Mouse (Mus musculus) large intestine, adult 2 months (tissue): Measurements from ENCODE around the gene Knstrn. TPM values are rescaled to one million over a fixed set of nuclear protein-coding genes. Genes with fewer than 3 reads are reported as not detected.

ENCODE experiments used
- DNase-seq: peaks from one replicate; pipeline ENCODE4 v3.0.0-alpha.2; 2012; ENCODE audit warnings: low read depth, low spot score
- WGBS: fragments of 180-500 bp; shearing (Covaris S2); methylation state at CpG from one replicate; pipeline ENCODE4 v1.1.7; 2018; 5-methylcytosine and 5-hydroxymethylcytosine counted together
- polyA plus RNA-seq: library from polyadenylated mRNA; depleted of rRNA; stranded (reverse); fragments of >200 nt; gene quantifications from 2 replicates; pipeline ENCODE4 v1.2.3, GENCODE M21; 2012; rRNA removed

Gene Knstrn
- polyA plus RNA-seq, 1 experiment, result 15.6 TPM

DNA sequence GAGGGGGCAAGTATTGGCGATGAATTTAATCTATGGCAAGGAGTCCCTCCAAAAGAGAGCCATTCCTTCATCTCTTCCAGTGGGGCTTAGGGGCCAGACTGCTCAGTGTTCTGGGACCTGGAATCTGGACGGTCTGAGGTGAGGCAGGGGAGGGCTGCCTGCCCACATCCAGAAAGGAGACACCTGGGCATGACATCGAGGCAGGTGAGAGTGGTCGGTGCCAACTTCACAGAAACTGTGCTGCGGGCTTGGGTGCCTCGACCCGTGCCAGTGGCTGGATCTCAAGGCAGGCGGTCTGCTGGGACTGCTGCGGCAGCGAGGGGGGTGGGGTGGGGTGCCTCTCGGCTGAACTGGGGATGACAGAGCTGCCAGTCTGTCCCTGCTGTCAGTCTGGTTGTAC lies 84.0 kb downstream of the Knstrn start:
- no peak for DNase-seq
- WGBS, result 33% methylated on average over 11 of the region's 11 CpGs

DNA sequence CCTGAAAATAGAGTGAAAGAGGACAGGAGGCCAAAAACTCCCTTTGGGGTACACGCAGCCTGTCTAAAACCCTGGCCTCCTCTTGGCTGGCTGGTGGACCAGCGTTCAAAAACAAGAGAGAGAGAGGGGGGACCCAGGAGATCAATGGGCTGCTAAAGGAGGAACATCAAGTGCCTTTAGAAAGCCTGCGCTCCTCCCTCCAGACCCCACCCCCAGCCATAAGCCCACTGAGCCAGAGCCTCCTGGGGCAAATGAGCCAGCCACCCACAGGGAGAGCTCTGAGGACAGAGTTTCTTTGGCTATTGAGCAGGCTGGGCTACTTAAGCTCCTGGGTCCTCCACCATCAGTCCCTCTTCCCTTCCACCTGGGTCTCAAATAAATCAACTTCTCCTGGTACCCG lies 85.0 kb downstream of the Knstrn start:
- no peak for DNase-seq
- WGBS, result 77% methylated on average over 4 of the region's 4 CpGs

DNA sequence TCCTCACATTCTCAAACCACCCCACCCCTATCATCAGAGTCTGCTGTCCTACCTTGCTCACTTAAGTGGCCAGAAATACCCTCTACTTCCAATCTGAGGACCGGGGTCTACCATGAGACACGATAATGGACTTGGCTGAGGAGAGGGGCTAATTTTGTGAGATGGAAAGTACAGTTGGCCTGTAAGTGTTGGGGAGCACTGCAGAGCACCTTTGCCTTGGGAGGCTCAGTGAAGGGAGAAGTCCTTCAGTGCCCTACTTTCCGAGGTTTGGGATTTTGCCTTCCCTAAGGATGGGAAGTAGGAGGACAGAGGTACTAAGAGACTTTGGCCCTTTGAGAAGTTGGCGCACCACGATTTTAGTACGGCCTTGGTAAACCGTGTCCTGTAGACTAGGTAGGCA lies 85.5 kb downstream of the Knstrn start:
- no peak for DNase-seq
- WGBS, result 64% methylated on average over 7 of the region's 7 CpGs

DNA sequence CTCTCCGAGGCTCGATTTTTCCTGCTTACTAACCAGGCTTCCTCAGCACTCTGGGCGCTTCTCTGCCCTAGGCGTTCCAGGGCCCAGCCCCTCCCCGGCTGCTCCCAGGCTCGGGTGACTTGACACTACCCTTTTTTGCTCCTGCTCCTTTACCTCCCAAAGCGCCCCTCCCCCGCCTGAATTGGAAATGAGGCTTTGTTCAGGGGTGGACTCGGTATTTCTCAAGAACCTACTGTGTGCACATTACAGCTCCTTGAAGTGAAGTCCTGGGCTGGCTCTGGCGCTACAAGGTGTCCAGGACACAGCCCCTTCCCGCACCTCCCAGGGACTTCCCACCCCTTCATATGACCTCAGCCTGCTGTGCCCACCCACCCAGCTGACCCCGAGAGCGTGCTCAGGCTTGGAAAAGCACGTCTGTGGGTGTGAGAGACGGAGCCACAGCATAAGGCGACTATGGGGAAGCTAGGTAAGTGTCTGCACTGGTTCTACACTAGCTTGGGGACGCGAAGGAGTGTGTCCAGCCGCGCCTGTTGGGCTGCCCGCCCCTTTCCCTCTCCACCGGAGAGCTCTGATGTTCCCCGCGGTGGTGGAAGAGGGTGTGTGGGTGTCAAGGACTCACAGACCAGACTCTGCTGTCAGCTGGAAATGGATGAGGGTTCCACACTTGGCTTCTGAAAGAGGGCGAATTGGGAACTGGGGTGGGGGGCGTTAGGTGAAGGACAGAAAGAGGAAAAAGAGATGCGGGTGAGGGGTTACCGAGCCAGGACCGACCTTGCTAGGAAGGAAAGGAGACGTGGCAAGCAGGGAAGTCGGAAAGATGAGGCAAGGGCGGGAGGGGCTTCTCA lies 86.4 kb downstream of the Knstrn start, which contains the start of gene Bahd1:
TSS of gene Bahd1 (plus strand) at position 397 of the 845 bp plus-strand sequence.
- no peak for DNase-seq
- WGBS, result 3% methylated on average over 32 of the region's 32 CpGs

DNA sequence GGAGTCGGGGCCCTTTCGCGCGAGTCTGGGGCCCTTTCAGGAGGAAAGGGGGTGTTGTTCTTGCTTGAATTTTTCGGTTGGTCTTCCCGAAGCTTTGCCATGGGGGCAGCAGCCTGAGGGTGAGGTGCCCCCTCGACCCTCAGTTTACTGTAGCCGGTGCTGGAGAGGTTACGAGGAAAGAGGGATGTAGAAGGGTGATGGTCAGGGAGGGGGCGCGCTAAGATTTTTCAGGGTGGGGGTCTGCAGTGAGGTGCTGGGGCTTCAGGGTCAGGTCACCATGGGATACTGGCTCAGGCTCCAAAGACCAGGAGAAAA lies 87.0 kb downstream of the Knstrn start:
- under 1% methylated on average over 11 of the region's 11 CpGs for WGBS
- no peak for DNase-seq

DNA sequence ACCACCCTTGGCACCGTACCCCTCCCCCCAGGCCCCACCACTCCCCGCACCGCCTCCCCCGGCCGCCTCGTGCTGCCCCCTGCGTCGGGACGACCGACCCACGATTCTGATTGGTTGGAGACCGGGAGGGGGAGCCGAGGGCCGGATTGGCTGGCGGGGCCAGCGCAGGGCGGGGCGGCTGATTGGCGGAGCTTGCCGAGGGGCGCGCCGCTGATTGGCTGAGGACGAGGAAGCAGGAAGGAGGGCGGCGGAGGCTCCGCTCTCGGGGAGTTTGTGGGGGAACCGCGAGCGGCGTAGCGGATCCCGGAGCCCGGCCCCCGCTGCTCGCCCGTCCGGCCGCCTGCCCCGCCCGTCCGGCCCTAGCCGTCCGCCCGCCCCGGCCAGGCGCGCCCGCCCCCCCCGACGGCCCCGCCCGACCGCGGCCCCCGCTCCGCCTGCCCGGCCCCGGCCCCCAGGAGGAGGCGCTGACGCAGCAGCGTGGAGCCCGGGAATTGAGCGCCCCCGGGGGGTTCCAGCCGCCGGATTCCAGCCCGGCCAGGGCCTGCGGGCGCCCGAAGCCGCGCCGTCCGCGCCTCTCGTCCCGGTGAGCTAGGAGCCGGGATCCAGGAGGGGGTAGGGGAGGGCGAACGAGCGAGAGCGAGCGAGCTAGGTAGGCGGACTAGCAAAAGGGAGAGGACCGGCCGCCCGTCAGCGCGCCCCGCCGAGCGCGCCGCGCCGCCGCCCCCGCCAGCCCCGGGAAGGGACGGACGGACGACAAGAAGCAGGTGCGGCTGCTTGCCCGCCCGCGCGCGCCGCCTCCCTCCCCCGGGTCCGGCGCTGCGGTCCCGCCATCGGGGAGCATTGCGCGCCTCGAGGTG lies 87.6 kb downstream of the Knstrn start:
- DNase-seq, result no peak
- under 1% methylated on average over 95 of the region's 120 CpGs for WGBS

DNA sequence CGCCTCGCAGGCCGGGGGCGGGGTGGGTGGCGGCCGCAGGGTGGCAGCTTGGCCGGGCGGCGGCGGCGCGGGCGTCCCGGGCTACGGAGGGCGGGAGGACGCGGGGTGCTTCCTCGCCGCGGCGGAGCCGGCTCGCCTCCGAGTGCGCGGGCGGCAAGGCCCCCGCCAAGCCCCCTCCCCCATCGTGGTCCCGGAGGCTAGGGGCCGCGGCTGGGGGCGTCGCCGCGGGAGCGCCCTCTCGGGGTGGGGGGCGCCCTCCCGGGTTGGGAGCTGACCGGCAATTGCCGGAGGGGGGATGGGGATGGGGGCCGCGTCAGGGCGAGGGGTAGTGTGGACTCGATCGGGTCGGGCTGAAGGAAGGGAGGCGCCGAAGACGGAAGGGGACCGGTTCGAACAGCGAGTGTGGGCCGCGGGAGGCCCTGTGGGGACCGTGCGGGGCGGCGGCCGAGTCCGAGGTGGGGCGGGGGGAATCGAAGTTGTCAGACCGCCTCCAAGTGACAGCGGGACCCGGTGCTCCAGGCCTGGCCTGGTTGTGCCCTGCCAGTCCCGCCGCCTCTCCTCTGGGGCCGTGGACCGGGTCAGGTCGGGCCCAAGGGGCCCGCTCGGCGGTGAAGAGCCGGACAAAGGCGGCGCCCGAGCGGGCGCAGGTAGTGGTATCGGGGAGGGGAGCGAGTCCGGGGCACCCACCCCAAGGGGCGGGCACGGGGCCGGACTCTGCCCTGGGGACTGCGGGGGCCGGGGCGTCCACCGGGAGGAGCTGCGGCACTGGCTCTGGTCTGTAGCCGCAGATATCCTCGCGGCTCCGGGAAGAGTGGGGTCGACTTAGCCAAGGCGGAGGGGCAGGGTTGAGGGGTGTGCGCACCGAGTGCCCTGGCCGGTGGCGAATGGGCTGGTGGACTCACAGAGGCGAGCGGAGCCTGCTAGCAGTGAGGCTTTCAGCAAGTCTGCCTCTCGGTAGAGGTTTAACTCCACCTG lies 88.5 kb downstream of the Knstrn start:
- no peak for DNase-seq

DNA sequence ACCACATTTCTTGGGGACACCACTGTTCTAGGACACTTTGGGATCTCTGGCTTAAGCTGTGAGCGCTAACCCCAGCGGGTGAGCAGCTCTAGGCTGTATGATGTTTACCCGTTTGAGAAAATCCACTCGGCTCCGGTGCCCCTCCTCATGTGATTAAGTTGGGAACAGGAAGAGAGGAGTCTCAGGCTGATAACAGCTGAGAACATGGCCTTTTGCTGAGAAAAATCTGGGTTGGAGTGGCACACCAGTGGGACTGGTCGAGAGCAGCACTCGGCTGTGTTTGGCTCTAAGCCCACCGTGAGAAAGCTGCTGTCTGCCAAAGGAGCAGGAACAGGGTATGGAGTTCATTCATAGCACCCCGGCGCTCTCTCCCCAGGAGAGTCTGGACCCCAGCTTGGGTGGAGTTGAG lies 89.5 kb downstream of the Knstrn start:
- WGBS, result 29% methylated on average over 10 of the region's 10 CpGs
- DNase-seq, result no peak

More for the DNA sequence above, 88.5 kb downstream of the Knstrn start:
- under 1% methylated on average over 100 of the region's 106 CpGs for WGBS

Other genes with a start within 250 kb of the Knstrn start
- gene Bub1b, start 215.8 kb upstream of the Knstrn start, polyA plus RNA-seq, result 12.4 and 14.2 TPM in 2 replicates
- 1.5 and 1.9 TPM in 2 replicates for gene Pak6, start 150.7 kb upstream of the Knstrn start, polyA plus RNA-seq
- gene Ankrd63, start 110.0 kb upstream of the Knstrn start, polyA plus RNA-seq, result 0.46 and 0.64 TPM in 2 replicates
- 3.2 and 7.5 TPM in 2 replicates for gene Plcb2, start 85.6 kb upstream of the Knstrn start, polyA plus RNA-seq
- gene Inafm2, start 68.2 kb upstream of the Knstrn start, polyA plus RNA-seq, result 9.0 and 9.5 TPM in 2 replicates
- 5.5 and 6.2 TPM in 2 replicates for gene Ccdc9b, start 51.3 kb upstream of the Knstrn start, polyA plus RNA-seq
- 2,336 and 2,390 TPM in 2 replicates for gene Phgr1, start 41.2 kb upstream of the Knstrn start, polyA plus RNA-seq
- 2.8 and 3.1 TPM in 2 replicates for gene Disp2, start 34.3 kb upstream of the Knstrn start, polyA plus RNA-seq
- 32.8 and 37.9 TPM in 2 replicates for gene Ivd, start 48.0 kb downstream of the Knstrn start, polyA plus RNA-seq
- 11.3 and 12.9 TPM in 2 replicates for gene Bahd1, start 86.4 kb downstream of the Knstrn start, polyA plus RNA-seq
- 3.6 and 3.8 TPM in 2 replicates for gene Chst14, start 112.5 kb downstream of the Knstrn start, polyA plus RNA-seq
- gene Ccdc32, start 215.4 kb downstream of the Knstrn start, polyA plus RNA-seq, result 12.4 and 16.0 TPM in 2 replicates
- gene Rpusd2, start 220.8 kb downstream of the Knstrn start, polyA plus RNA-seq, result 2.3 and 4.0 TPM in 2 replicates
- gene Knl1, start 233.1 kb downstream of the Knstrn start, polyA plus RNA-seq, result 0.43 and 1.1 TPM in 2 replicates